Mouse (Mus musculus): ENCODE measurements around the gene Cacna1d.
A peak's percentile ranks its signal among the peaks of the same experiment; 100 is the strongest.

Cacna1d gene

DNA sequence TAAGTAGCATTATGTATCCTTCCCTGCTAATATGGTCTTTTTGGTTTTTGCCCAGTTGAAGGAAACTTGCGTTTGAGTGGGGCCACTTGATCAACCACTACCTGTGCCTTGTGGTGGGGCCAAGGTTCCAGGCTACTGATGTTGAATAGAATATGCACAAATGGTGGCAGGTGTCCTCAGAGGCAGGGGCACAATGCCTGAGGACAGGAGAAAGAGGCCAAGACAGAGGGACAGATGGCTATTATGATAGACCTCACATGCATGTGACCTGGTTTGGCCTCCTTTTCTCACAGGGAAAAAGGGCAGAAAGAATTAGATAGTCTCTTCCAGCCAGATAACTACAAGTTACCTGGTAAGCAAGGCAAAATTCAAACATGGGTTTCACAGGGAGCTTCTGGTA, 286.7 kb downstream of the Cacna1d start:
- no peak for DNase-seq (ENCODE audit: low read depth)

DNA sequence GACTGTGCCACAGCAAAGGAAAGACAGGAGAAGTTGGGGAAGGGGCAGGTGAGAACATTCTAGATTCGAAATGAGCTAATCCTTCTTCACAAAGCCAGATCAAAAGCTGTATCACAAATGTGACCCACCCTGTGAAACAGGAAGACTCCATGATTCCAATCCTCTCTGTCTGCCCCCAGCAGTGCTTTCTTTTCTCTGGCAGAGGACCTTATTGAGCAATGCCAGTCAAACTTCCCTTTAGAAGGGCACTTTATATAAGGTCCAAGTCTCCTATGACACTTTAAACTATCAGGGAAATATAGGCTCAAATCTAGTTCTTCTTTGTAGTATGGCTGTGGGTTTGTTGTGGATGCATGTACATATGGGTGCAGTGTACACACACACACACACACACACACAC, 290.9 kb downstream of the Cacna1d start:
- no peak for DNase-seq (ENCODE audit: low read depth)

DNA sequence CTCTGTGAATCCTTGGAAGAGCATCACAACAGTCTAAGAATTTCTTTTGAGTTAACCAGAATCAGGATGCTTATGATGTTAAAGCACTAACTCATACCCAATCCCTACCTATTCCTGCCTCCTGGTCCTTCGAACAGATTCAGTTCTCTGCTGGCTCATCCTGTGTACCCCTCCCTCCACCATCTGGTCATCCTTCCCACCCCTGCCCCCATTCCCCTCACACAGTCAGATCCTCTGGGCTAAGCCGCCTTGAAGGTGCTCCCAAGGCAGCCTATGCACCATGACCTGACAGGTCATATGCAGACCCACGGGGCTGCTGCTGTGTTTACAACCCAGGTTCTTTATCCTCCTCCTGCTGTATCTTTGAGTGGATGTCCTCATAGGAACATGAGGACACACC, 292.4 kb downstream of the Cacna1d start:
- DNase-seq (ENCODE audit: low read depth), result no peak

DNA sequence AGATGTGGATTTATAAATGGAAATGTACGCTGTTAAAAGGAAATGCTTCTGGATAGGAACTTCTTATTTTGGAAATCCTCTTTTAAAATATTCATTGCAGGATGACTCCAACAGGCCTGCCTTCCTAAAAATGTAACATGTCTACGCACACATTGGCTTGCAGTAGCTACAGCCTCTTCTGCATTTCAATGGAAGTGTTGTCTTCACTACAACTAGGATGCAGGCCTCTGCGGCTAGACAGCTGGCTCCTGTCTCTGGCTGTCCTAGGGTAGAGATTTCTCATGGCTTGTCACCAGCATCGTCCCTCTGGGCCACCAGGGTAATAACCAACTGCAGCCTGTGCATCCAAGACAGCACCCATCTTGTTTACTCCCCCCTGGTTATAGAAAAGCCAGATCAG, 293.1 kb downstream of the Cacna1d start:
- DNase-seq (ENCODE audit: low read depth), result no peak

DNA sequence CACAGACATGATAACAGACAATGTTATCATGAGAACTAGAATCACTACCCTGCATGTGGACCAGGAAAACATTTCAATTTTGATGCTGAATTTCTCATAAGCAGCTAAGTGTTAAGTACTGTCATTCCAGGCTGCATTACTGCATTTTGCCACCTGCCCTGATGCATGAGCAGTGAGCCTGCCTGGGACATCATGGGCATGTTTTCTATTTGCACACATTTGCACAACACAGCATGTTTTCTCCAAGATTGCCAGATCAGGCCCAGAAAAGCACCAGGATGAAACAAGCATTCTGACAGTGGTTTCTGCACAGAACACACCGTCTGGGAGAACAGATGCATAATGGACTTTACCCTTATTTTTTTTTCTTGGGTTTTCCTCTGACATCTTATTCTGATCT, 294.3 kb downstream of the Cacna1d start:
- DNase-seq (ENCODE audit: low read depth), result no peak

DNA sequence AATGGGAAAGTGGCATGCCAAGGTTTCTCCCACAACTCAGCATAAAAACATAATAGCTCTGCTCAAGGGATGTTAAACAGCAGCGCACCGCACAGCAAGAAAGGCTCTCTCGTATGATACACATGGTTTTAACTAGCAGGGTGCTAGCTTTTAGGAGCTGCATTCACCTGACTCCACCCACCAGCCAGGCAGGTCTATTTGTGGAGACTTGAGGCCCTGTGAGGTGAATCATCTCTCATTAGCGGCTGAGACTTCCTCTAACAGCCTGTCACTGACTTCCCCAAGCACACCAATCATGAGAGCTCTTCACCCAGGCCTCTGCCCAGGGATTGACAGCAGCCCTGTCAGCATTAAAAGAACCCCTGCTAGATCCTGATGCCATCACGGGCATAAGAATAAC, 295.0 kb downstream of the Cacna1d start:
- peak; percentile 21 for DNase-seq (ENCODE audit: low read depth)

DNA sequence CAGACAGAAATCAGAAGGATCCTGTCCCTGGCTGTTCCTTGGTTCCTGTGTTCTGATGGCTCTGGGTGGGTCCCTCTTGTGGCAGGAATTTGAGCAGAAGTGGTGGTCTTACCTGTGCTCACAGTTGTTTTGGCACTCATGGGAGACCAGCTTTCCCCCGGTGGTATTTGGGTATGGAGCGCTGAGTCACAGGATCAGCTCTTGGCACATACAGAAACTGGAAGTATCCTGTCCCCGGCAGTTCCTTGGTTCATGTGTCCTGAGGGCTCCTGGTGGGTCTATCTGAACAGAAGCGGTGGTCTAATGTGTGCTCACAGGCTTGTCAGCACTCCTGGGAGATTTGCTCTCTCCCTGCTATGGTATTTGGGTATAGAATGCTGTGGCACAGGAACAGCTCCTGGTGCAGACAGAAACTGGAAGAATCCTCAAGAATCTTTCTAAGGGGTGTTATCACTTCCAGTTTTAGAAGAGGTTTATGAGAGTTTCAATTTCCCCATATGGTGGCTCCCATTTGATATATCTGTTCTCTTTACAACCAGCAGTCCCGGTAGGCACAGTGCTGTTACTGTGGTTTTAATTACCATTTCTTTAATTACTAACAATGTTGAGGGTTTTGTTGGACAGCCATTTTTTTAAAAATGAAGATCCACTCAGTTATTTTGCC, 300.8 kb downstream of the Cacna1d start:
- no peak for DNase-seq (ENCODE audit: low read depth)

DNA sequence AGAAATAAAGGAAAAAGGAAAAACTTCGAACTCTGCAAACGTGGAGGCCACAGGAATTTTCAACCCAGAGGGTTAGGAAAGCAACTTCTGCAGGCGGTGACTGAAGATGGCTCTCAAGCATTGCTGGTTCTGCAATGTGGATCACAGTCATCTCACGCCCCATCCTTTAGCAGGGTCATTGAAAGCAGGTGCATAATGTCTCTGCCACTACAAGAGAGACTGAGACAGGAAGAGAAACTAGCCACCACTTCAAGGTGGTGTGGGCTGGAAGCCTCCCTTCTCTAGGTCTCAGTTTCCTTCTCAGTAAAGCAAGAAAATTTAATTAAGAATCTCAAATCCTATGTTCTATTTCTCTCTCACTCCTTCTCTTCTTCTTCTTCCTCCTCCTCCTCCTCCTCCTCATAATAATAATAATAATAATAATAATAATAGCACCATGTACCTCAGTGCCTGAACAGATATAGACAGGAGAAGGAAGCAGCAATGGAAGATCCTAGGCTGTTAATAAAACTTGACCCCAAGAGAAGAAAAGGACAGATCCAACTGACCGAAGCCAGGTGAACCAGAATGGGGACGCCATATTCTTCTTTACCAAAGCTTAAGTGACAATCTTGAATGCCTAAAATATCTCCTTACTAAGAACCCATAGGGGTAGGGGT, 305.5 kb downstream of the Cacna1d start:
- DNase-seq (ENCODE audit: low read depth), result no peak

DNA sequence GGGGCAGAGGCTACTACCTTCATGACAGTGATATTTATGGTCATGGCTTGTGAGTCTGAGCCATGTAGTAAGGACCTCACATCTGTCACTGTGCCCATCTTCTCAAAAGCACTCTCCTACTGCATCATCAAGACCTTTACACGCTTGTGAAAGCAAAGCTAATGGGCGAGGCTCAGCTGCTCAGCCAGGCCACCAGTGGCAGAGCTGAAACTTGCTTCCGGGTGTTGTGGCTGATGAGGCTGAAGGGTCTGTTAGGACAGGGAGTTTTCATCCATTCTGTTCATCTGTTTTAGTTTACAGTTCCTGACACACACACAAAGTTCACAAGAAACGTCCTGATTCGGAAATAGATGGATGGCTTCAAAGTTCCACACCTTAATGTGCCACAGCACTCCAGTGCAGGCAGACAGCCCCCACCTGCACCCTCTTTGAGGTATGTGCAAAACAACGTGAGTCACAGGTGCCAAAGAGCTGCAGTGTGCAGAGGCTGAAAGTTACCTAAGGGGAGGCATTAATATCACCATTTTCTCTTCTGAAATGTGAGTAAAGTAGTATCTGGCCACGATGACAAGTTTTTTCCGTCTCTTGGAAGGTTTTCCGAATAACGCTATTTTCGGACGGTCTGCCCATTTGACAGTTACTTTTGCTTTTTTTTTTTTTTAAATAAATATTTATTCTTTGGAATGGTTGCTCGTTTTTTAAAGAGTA, 306.7 kb downstream of the Cacna1d start:
- DNase-seq (ENCODE audit: low read depth), result peak; percentile 16

DNA sequence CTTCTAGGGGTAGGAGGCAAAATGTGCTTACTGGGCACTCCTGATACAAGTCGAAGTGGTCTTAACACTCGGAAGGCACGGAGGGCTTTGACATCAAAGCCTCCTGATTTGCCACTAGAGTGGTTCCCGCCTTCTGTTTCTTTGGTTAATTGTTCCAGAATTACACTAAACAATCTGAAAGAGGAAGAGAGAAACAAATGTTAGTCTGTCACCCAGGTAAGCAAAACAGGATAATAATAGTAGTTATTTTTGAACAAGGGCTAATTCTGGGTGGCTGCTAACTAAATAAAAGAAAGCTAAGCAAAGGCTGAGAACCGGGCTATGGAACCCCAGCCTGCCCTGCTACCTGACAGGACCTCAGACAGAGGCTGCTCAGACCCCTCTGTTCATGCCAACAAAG, 307.2 kb downstream of the Cacna1d start:
- no peak for DNase-seq (ENCODE audit: low read depth)

DNA sequence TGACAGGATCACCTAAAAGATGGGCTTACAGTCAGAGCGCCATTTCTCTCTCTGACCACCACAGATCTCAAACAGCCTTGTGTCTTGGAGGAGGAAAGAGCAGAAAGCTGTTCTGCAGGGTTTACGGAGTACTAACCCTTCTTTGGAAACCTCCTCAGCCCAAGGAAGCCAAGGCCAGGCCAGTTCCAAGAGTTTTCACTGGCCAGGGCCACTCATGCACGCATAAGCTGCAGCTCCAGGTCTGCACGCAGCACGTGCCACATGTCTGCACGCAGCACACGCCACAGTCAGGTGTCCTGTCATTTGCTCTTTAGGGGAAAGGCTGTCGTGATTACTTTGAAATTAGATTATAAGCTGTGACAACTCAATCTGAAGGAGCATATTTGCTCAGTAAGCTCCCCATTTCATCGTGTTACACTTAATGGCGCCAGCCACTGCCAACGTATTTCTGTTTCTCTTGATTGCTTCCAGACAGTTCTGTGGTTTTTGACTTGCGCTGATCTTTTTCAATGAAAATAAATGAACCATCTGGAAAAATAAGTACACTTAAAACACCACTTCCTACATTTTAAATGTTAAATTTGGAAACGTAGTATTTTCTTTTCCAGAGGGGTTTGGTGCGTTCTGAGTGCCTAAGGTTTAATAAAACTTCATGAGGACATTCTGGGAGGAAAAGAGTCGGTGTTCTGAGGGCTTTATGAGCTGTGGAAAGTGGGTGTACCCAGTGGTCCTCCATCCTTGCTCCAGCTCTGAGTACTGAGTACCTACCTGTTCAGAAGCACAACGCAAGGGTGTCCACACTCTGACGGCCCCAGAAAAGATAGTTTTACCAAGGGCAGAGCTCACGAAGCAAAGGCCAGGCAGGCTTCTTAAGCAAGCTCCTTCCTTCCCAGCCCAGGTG, 308.4 kb downstream of the Cacna1d start:
- no peak for DNase-seq (ENCODE audit: low read depth)

DNA sequence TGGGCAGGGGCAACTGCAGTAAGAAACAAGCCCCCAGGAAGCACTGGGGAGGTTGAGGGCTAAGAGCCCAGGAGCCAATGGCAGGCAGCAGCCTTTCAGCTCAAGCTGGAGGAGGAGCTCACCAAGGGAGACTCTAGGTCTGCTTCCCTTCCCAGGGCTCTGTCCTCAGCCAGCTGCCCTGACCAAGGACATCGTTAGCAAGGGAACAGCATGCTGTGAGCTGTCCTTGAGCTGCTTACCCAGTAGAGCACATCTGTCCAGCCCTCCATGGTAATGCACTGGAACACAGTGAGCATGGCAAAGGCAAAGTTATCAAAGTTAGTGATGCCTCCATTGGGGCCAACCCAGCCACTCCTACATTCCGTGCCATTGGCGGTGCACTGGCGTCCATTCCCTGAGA, 312.9 kb downstream of the Cacna1d start:
- no peak for DNase-seq (ENCODE audit: low read depth)

DNA sequence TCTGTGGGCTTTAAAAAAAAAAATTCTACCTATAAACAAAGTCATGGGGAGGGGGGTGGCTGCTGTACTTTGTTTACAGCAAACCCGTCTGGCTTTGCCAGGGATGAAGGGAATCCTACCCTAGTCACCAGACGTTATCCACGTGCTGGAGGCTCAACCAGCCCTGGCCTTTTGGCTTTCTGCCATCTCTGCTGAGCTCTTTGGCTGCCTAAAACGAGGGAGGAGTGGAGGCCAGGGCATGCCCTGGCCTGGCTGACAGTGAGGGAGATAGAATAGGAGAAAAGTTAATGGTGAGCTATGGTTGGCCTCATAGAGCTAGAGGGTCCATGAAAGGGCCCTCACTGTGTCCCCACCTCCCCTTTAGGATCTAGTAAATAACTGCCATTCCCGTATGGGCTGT, 313.4 kb downstream of the Cacna1d start:
- no peak for DNase-seq (ENCODE audit: low read depth)

DNA sequence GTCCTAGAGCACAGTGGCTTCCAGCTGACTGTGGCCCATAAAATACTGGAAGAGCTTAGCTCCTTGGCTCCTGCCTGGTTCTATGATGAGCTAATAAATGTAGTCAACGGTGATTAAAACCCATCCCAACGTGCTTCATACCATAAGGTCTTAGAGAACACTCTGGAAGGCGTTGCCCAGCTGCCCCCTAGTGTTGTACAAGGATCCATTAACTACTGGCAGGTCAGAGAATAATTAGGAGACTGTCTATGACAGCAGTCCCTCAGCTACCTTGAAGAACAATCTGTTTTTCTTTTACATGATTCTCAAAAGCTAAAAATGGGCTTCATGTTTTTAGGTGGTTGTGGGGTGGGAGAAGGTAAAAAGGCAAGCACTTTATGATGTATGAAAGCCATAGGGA, 315.9 kb downstream of the Cacna1d start:
- no peak for DNase-seq (ENCODE audit: low read depth)

DNA sequence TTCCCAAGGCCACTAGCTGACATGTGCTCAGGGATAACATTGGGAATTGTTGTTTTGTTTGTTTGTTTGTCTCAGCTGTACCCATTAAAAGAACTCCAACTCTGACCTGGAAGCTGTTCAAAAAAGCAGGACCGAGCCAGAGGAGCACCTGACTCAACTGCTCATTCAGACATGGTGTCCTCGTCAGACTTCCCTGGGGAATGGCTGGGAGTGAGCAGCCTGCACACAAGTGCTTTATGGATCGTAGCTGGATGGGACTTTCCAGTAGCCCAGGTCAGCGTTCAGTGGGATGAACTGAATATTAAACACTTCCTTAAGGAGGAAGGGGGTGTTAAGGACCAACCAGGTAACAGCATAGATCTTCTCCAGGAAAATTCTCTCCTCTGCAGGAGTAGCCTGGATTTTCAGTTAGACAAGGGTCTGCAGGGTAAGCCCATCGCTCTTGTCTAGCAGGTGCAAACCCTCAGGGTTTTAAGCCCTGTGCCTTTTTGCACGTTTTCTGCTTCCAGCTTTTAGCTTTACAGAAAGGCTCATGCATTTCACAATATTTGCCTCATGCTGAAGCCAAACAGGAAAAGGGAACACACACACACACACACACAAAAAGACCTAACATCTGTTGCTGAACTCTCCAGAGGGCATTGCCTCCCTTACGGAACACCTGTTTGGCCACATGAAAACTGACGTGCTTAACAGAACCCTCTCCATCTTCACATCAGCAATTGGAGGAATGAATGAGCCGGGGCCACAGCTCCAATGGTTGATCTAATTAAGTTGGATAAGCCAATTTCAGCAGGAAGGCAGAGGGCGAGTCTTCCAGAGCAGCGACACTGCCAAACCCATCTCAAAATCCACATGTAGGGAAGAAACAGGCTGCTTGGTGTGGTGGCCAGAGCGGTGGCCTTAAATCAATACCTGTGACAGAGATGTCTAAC, 318.2 kb downstream of the Cacna1d start:
- DNase-seq (ENCODE audit: low read depth), result no peak

DNA sequence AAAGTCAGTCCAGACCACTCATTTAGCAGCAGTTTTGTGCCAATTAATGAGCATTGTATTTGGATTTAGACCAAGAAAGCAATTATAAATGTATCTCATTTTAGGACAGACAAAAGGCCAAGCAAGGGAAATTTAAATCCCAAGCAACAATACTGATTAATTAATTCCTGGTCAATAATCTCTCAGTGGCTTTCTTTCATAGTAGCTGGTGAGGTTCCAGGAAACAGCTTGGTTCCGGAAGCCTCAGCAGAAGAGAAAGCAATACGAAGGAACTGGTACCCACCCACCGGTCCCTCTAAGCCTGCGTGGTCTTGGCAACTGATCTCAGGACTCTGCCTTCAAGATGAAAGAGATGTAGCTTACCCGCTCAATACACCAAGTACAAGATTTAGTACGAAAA, 319.7 kb downstream of the Cacna1d start:
- no peak for DNase-seq (ENCODE audit: low read depth)

DNA sequence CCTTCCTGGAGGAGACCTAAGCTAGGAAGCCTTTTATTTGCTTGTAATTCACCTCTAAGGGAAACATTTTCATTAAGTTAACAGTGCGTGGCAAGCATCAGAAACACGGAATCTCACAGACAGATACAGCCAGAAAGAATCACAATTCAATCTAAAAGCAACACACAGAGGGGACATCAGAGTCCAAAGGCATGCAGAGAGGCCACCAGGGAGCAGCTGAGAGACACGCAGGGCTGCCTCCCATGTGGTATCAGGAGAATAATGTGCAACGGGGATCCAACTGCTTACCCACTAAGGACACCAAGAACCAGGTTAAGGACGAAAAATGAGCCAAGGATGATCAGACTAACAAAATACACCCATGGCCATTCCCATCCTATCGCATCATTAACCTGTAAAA, 320.2 kb downstream of the Cacna1d start:
- DNase-seq (ENCODE audit: low read depth), result no peak

DNA sequence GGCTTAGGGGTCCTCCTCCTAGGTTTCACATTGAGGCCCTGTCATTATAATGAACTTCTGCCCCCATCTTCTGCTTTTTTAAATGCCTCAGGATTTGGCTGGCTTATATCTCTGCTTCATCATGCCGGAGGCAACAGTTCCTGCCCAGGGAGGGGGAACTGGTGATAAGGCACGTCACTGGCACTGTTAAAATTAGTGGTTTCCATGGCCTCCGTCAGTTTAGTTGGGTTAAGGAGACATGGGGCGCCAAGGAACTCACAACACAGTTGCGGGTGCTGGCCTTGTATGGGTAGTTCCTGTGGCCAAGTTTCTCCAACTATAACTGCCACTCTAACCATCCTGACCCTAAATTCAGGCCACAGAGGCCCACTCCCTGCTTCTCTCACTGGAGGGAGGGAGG, 321.8 kb downstream of the Cacna1d start:
- DNase-seq (ENCODE audit: low read depth), result no peak

DNA sequence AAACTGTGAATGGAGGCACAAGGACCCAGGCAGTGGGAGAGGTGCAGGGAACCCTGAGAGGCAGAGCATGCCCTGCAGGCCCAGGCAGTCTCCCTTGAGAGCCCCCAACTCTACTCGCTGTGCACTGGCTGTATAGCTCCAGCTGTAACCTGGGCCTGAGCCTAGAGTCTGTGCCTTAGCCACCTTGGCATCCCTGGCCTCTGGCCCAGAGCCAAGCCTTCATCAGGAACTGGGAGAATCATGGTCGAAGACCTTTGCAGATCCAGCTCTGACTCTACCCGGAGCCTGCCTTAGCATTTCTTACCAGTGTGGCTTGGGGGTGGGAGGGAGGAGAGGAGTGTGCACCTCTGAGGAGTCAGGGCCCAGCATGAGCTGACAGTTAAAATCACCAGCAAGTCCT, 322.4 kb downstream of the Cacna1d start:
- DNase-seq (ENCODE audit: low read depth), result no peak

DNA sequence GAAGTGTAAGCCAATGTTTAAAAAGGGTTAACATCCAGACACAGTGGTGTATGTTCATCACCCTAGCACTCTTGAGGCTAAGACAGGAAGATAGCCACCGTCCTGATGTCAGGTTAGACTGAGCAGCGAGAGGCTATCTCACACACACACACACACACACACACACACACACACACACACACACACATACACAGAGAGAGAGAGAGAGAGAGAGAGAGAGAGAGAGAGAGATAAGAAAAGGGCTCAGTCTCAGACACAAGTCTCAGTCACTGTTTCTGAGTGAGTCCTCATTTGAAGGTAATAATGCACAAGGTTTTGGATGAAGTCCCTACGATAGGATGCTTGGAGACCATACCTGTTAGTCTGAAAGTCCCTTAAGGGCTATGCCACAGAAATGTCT, 322.9 kb downstream of the Cacna1d start:
- no peak for DNase-seq (ENCODE audit: low read depth)

DNA sequence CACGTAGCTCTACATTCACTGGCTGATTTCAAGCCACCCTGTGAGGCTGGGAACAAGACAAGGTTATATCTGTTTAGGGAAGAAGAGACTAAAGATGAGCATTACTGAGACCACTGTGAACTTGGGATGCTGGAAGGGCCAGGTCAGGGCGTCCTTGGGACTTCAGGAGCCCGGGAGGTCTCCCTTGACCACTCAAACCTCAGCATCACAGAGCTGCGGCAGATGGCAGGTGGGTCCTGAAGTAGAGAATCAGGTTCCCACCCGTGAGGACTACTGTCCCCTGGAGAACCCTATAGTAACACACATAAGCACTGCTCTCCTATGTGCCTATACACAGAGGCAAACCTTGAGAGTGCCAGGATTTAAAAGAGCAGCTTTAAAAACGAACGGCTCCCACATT, 323.6 kb downstream of the Cacna1d start:
- no peak for DNase-seq (ENCODE audit: low read depth)
